Mouse (Mus musculus) C2C12 (cell line): ENCODE measurements around the gene En1. TPM values are rescaled to one million over a fixed set of nuclear protein-coding genes. Genes with fewer than 3 reads are reported as not detected.

Source experiments
- H3K27me3 ChIP-seq: one replicate; pipeline ENCODE4 v1.6.1; 2011; ENCODE audit not compliant: control insufficient read depth, insufficient read depth, insufficient read length
- H3K36me3 ChIP-seq: one replicate; pipeline ENCODE4 v1.6.1; 2011; ENCODE audit not compliant: control insufficient read depth, insufficient read depth
- H3K4me3 ChIP-seq: one replicate; pipeline ENCODE4 v1.5.1; 2011; ENCODE audit warnings: mild to moderate bottlenecking, control low read depth; ENCODE audit not compliant: poor library complexity, insufficient read depth, severe bottlenecking
- H3K79me2 ChIP-seq: one replicate; pipeline ENCODE4 v1.6.1; 2011; ENCODE audit not compliant: control insufficient read depth, insufficient read depth
- H3K79me3 ChIP-seq: one replicate; pipeline ENCODE4 v1.6.1; 2011; ENCODE audit warnings: low read depth, control low read depth
- H3ac ChIP-seq: one replicate; pipeline ENCODE3; 2011; ENCODE audit warnings: low read depth; ENCODE audit not compliant: control insufficient read depth, insufficient read length
- CEBPB ChIP-seq: IDR thresholded peaks from one replicate; pipeline ENCODE4 v1.6.1; 2011; ENCODE audit warnings: low read depth, mild to moderate bottlenecking, control low read depth, moderate library complexity
- CTCF ChIP-seq: IDR thresholded peaks from one replicate; pipeline ENCODE4 v1.5.1; 2011; ENCODE audit not compliant: control insufficient read depth, insufficient read depth, insufficient read length
- FOSL1 ChIP-seq: IDR thresholded peaks from one replicate; pipeline ENCODE4 v1.8.0; 2011; ENCODE audit warnings: mild to moderate bottlenecking, low read length; ENCODE audit not compliant: poor library complexity, insufficient read depth, severe bottlenecking
- MAX ChIP-seq: IDR thresholded peaks from one replicate; pipeline ENCODE4 v1.6.1; 2011; ENCODE audit warnings: mild to moderate bottlenecking, control low read depth
- MYOD1 ChIP-seq: IDR thresholded peaks from one replicate; pipeline ENCODE4 v1.6.1; 2011; ENCODE audit warnings: low read depth; ENCODE audit not compliant: control insufficient read depth, insufficient read length
- MYOG ChIP-seq: IDR thresholded peaks from one replicate; pipeline ENCODE4 v1.6.1; 2011; ENCODE audit not compliant: control insufficient read depth, insufficient read length; ENCODE audit errors: extremely low read depth
- USF1 ChIP-seq: IDR thresholded peaks from one replicate; pipeline ENCODE4 v1.6.1; 2011; ENCODE audit warnings: low read depth, mild to moderate bottlenecking, control low read depth, moderate library complexity
- polyA plus RNA-seq: library from polyadenylated mRNA; unstranded; fragments of >200 nt; fragmentation: generic; extraction: Trizol; gene quantifications from one replicate; pipeline ENCODE4 v1.2.1, GENCODE M21; 2012; ENCODE audit warnings: missing spikeins

Gene En1
- polyA plus RNA-seq, 1 experiment, result 11.5 TPM

- TF ChIP-seq USF1 (no peak), MAX (no peak), MYOD1 (no peak), FOSL1 (no peak), CTCF (no peak), MYOG (no peak), CEBPB (no peak)
- no peak overlapping the region for H3ac ChIP-seq
- no peak overlapping the region for H3K4me3 ChIP-seq
- no peaks in the 10 kb centered on the region for H3K36me3 ChIP-seq
- H3K79me3 ChIP-seq, result no peaks in the 10 kb centered on the region
- H3K27me3 ChIP-seq, result no peaks in the 10 kb centered on the region
- peaks cover 3% of the 10 kb centered on the region for H3K79me2 ChIP-seq
Observed at GRCm38 (mm10) chr1:120614307-120615100, 12.3 kb downstream of the En1 start.

- no peaks in the 10 kb centered on the region for H3K27me3 ChIP-seq
- TF ChIP-seq CTCF (no peak), CEBPB (no peak), MAX (no peak), USF1 (no peak), MYOD1 (no peak), MYOG (no peak), FOSL1 (no peak)
- no peaks in the 10 kb centered on the region for H3K79me2 ChIP-seq
- no peak overlapping the region for H3ac ChIP-seq
- no peak overlapping the region for H3K4me3 ChIP-seq
- H3K79me3 ChIP-seq, result no peaks in the 10 kb centered on the region
- no peaks in the 10 kb centered on the region for H3K36me3 ChIP-seq
Observed at GRCm38 (mm10) chr1:120615521-120615920, 13.3 kb downstream of the En1 start.

- Histone ChIP-seq H3K4me3 (no peak overlapping the region), H3K27me3 (no peaks in the 10 kb centered on the region), H3K36me3 (no peaks in the 10 kb centered on the region), H3ac (no peak overlapping the region), H3K79me2 (no peaks in the 10 kb centered on the region), H3K79me3 (no peaks in the 10 kb centered on the region)
- no peak for TF ChIP-seq CTCF
Observed at GRCm38 (mm10) chr1:120615927-120616326, 13.7 kb downstream of the En1 start.

DNA sequence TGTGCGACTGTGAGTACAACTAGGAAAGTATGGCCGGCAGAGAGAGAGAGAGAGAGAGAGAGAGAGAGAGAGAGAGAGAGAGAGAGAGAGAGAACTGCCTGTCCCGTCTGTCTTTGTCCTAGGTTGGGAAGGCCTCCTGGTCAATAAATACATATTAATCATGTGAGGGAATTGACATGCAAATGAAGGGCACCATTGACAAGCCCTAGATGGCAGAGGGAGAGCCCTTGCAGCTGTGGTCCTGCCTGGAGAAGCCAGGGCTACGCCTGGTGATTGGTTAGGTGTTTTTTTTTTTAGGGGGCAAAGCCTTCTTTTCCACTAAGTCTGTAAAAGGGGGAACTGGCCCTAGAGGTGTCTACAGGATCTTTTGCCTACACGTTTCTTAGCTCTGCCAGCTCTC is 19.2 kb downstream of the En1 start:
- H3ac ChIP-seq, result no peak overlapping the region
- no peaks in the 10 kb centered on the region for H3K27me3 ChIP-seq

GRCm38 (mm10) chr1:120626930-120627621 is 24.9 kb downstream of the En1 start:
- Histone ChIP-seq H3K4me3 (no peak overlapping the region), H3ac (no peak overlapping the region), H3K79me3 (no peaks in the 10 kb centered on the region), H3K36me3 (no peaks in the 10 kb centered on the region), H3K79me2 (no peaks in the 10 kb centered on the region), H3K27me3 (no peaks in the 10 kb centered on the region)
- TF ChIP-seq MAX (no peak), MYOG (no peak)

More for the DNA sequence above, 19.2 kb downstream of the En1 start:
- Histone ChIP-seq H3K4me3 (no peak overlapping the region), H3K36me3 (no peaks in the 10 kb centered on the region), H3K79me2 (no peaks in the 10 kb centered on the region), H3K79me3 (no peaks in the 10 kb centered on the region)
- no peak for TF ChIP-seq USF1
- TF ChIP-seq CTCF, result no peak

GRCm38 (mm10) chr1:120627622-120628001 is 25.4 kb downstream of the En1 start:
- H3K4me3 ChIP-seq, result no peak overlapping the region
- no peaks in the 10 kb centered on the region for H3K79me3 ChIP-seq
- no peaks in the 10 kb centered on the region for H3K36me3 ChIP-seq
- no peaks in the 10 kb centered on the region for H3K27me3 ChIP-seq
- no peaks in the 10 kb centered on the region for H3K79me2 ChIP-seq
- no peak for TF ChIP-seq USF1
- TF ChIP-seq FOSL1, result no peak
- no peak for TF ChIP-seq CEBPB
- TF ChIP-seq CTCF, result no peak
- no peak for TF ChIP-seq MYOG
- TF ChIP-seq MAX, result no peak
- TF ChIP-seq MYOD1, result no peak
- no peak overlapping the region for H3ac ChIP-seq

DNA sequence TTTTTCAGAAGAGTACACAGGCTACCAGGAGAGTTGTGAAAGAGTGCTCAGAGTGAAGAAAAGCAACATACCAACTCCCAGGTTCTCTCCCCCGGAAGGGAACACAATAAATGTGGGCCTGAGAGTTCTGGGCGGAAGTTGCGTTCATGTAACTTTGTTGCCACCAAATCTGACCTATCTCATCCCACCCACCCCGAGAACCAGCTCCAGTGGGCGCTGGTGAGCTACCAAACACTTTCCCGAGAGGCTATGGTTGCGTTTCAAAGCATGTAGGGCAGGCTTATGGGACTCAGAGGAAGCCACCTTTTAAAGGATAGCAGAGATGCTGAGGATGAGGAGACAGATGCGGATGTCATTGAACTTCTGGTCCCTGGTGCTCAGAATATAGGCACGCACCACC is 26.6 kb downstream of the En1 start:
- Histone ChIP-seq H3ac (no peak overlapping the region), H3K4me3 (no peak overlapping the region), H3K36me3 (no peaks in the 10 kb centered on the region), H3K27me3 (no peaks in the 10 kb centered on the region), H3K79me3 (no peaks in the 10 kb centered on the region), H3K79me2 (no peaks in the 10 kb centered on the region)
- no peak for TF ChIP-seq USF1
- no peak for TF ChIP-seq CTCF
